Mouse (Mus musculus) bone marrow, adult 2 months (tissue): ENCODE measurements around the gene Crot.

Source experiments
- CTCF ChIP-seq: fragments of 200-500 bp; IDR thresholded peaks from 2 replicates; pipeline ENCODE4 v1.5.1; 2011; ENCODE audit warnings: low read length, control low read depth; ENCODE audit not compliant: control insufficient read depth, insufficient read depth
- POLR2A ChIP-seq: fragments of 200-500 bp; IDR thresholded peaks from 2 replicates; pipeline ENCODE4 v1.6.1; 2011; ENCODE audit warnings: low read depth, mild to moderate bottlenecking, control low read depth, low read length, borderline replicate concordance; ENCODE audit not compliant: control insufficient read depth

DNA sequence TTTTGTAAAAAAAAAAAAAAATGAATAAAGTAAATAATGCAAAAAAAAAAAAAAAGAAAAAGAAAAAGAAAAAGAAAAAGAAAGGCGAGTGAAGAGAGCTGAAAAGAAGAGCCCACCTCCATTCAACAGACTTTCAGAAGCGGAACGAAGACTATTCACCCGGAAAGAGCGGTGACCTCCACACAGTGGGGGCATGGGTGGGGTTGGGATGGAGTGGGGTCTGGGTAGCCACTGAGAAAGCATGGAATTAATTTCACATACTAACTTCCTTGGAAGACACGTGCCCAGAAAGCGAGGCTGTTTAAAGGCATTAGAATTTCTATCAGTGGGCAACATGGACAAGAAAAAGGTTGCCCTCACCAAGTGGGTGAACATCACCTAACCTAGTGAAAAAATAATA, 24.8 kb downstream of the Crot start:
- TF ChIP-seq CTCF (no peak), POLR2A (no peak)
